Mouse (Mus musculus): ENCODE data around the gene Ablim2.

- no peak for TF ChIP-seq CTCF (IDR thresholded peaks at IDR 0.05; ENCODE audit: control insufficient read depth, insufficient read depth, low read length)
- TF ChIP-seq POLR2A (IDR thresholded peaks at IDR 0.05; ENCODE audit: borderline replicate concordance, control insufficient read depth, low read depth, low read length), result no peak
Observed at GRCm38 (mm10) chr5:35787847-35788246, 30.2 kb downstream of the Ablim2 start.

All from bone marrow, adult 2 months (tissue).